ENCODE assay signal across 13 mouse cellular contexts in genomic region chr7:132900826-132901531, GRCm38 (mm10). TPM values are rescaled to one million over a fixed set of nuclear protein-coding genes. Genes with fewer than 3 reads are reported as not detected.
DNase-seq lines count a peak whose midpoint lies in the region; ATAC-seq and TF ChIP-seq lines count a peak whose summit lies in the region.
"Had no signal": no experiment of that assay in that cellular context is flagged by ENCODE, and none has a peak within 500 bp of the region (broad histone marks: within the 10 kb centered on the region; RNA-seq: fewer than 3 reads in every experiment).

No protein-coding gene starts in this region.

- no peaks in the 10 kb centered on the region for H3K27me3 ChIP-seq in MEL (ENCODE audit: control insufficient read depth in 1 of 2, insufficient read depth in 2 of 2, low read length in 2 of 2)
- no peaks in the 10 kb centered on the region for H3K27me3 ChIP-seq in intestine, embryonic 16.5 days (replicated peaks; ENCODE audit: control insufficient read depth, insufficient read depth, low read length)
- H3K27me3 ChIP-seq: hindbrain, embryonic 12.5 days; kidney, embryonic 15.5 days had no signal

- no peak for TF ChIP-seq EP300 in MEL (IDR thresholded peaks at IDR 0.05; ENCODE audit: low read depth in 1 of 2, low read length in 2 of 2)

- intact Hi-C loops in left cerebral cortex, postnatal 14 days (cut with DNase I): no loop called here
- intact Hi-C loops in gastrocnemius, adult 2 months (cut with DNase I): no loop called here

- 0 out of 2 replicates have a peak, but pooled peaks have one; percentile 52 for ATAC-seq in intestine, embryonic 16.5 days

- H3K4me1 ChIP-seq in MEL (ENCODE audit: control insufficient read depth in 1 of 2, insufficient read depth in 2 of 2, low read length in 2 of 2): peaks cover 0 to 7% of the 10 kb centered on the region in 2 experiments; a peak in 3 of 4 replicates
- peaks cover 5% of the 10 kb centered on the region; the same call in 1 of the 2 replicates for H3K4me1 ChIP-seq in intestine, embryonic 16.5 days (ENCODE audit: control insufficient read depth, insufficient read depth, low read length)
- H3K4me1 ChIP-seq: hindbrain, embryonic 12.5 days; kidney, embryonic 15.5 days had no signal

- H3K9ac ChIP-seq in MEL (ENCODE audit: control insufficient read depth, low read depth, low read length, poor library complexity, severe bottlenecking): no peak overlapping the region
- H3K9ac ChIP-seq in intestine, embryonic 16.5 days (ENCODE audit: low read depth, low read length): no peak overlapping the region
- H3K9ac ChIP-seq: hindbrain, embryonic 12.5 days; kidney, embryonic 15.5 days had no signal

- no peak for TF ChIP-seq POLR2A in MEL (IDR thresholded peaks at IDR 0.05; ENCODE audit: control insufficient read depth in 1 of 2, insufficient read depth in 1 of 2, low read depth in 1 of 2, low read length in 2 of 2, poor library complexity in 1 of 2)

- 56% methylated on average over 2 of the region's 2 CpGs for WGBS in intestine, embryonic 16.5 days

- no peak for TF ChIP-seq CTCF in MEL (IDR thresholded peaks at IDR 0.05 in 2 of 3, conservative IDR thresholded peaks at IDR 0.05 in 1 of 3; ENCODE audit: control insufficient read depth in 1 of 3, insufficient read depth in 1 of 3, low read depth in 2 of 3, low read length in 3 of 3, poor library complexity in 1 of 3, severe bottlenecking in 1 of 3)
- no peak for TF ChIP-seq CTCF in gastrocnemius, adult 2 months (IDR thresholded peaks at IDR 0.05)

- no peaks in the 10 kb centered on the region for H3K9me3 ChIP-seq in MEL (replicated peaks; ENCODE audit: insufficient read depth, low read length)
- H3K9me3 ChIP-seq in intestine, embryonic 16.5 days (ENCODE audit: control insufficient read depth, low read length): no peaks in the 10 kb centered on the region
- H3K9me3 ChIP-seq: hindbrain, embryonic 12.5 days; kidney, embryonic 15.5 days had no signal

- no peaks in the 10 kb centered on the region; a peak in 1 of 4 replicates for H3K36me3 ChIP-seq in MEL (ENCODE audit: control insufficient read depth in 1 of 2, insufficient read depth in 2 of 2, low read length in 2 of 2)
- H3K36me3 ChIP-seq in intestine, embryonic 16.5 days (ENCODE audit: control insufficient read depth, insufficient read depth, low read length): no peaks in the 10 kb centered on the region
- H3K36me3 ChIP-seq: hindbrain, embryonic 12.5 days; kidney, embryonic 15.5 days had no signal

- TF ChIP-seq RAD21 in MEL (IDR thresholded peaks at IDR 0.05; ENCODE audit: low read depth, low read length): no peak

- H3K79me2 ChIP-seq in MEL (ENCODE audit: control insufficient read depth, insufficient read depth, low read length, poor library complexity): no peaks in the 10 kb centered on the region

- H3K4me2 ChIP-seq in intestine, embryonic 16.5 days (ENCODE audit: low read depth, low read length): no peak overlapping the region
- H3K4me2 ChIP-seq: hindbrain, embryonic 12.5 days; kidney, embryonic 15.5 days had no signal

- peak; percentile 37 for DNase-seq in adrenal gland, adult 8-10 months
- DNase-seq in adrenal gland, postnatal 25 days: no peak
- peak; percentile 38 for DNase-seq in MEL (ENCODE audit: low read depth, low spot score)
- DNase-seq in heart, adult 9 months (ENCODE audit: low spot score in 2 of 2): peak; percentile 18 to 33
- no peak for DNase-seq in left cerebral cortex, postnatal 14 days (ENCODE audit: low spot score in 2 of 2)
- no peak for DNase-seq in gastrocnemius, adult 2 months
- no peak for DNase-seq in right cerebral cortex, postnatal 14 days
- DNase-seq: layer of hippocampus, postnatal 36 days; spleen, adult 18-20 months; thymus, postnatal 14 days had no signal

- H3K27ac ChIP-seq in MEL (ENCODE audit: control insufficient read depth, low read depth, low read length): no peak overlapping the region
- H3K27ac ChIP-seq in intestine, embryonic 16.5 days (ENCODE audit: low read length): no peak overlapping the region
- no peak overlapping the region for H3K27ac ChIP-seq in gastrocnemius, adult 2 months
- H3K27ac ChIP-seq: hindbrain, embryonic 12.5 days; kidney, embryonic 15.5 days had no signal

- no peak overlapping the region for H3K4me3 ChIP-seq in MEL (ENCODE audit: control insufficient read depth in 1 of 2, insufficient read depth in 1 of 2, low read depth in 2 of 2, low read length in 2 of 2)
- H3K4me3 ChIP-seq in intestine, embryonic 16.5 days (ENCODE audit: low read length): no peak overlapping the region
- no peak overlapping the region for H3K4me3 ChIP-seq in gastrocnemius, adult 2 months
- H3K4me3 ChIP-seq: hindbrain, embryonic 12.5 days; kidney, embryonic 15.5 days had no signal

TF ChIP-seq in MEL, 35 proteins besides CTCF, POLR2A, EP300 and RAD21:
- no peak for TF ChIP-seq POLR2AphosphoS2 (IDR thresholded peaks at IDR 0.05; ENCODE audit: low read length)
- no peak for TF ChIP-seq GATA1 (IDR thresholded peaks at IDR 0.05; ENCODE audit: low read depth, low read length)
- no peak for TF ChIP-seq MAX (IDR thresholded peaks at IDR 0.05; ENCODE audit: low read length)
- TF ChIP-seq CHD2 (IDR thresholded peaks at IDR 0.05; ENCODE audit: low read length): no peak
- TF ChIP-seq CHD1 (IDR thresholded peaks at IDR 0.05; ENCODE audit: low read depth, low read length): no peak
- no peak for TF ChIP-seq MXI1 (IDR thresholded peaks at IDR 0.05; ENCODE audit: low read depth, low read length)
- no peak for TF ChIP-seq TAL1 (IDR thresholded peaks at IDR 0.05; ENCODE audit: low read length)
- no peak for TF ChIP-seq TCF12 (IDR thresholded peaks at IDR 0.05; ENCODE audit: low read depth, low read length)
- no peak for TF ChIP-seq NRF1 (IDR thresholded peaks at IDR 0.05; ENCODE audit: insufficient read depth, low read depth, low read length, poor library complexity, severe bottlenecking)
- TF ChIP-seq KAT2A (conservative IDR thresholded peaks at IDR 0.05; ENCODE audit: low read depth, low read length): no peak
- no peak for TF ChIP-seq E2F4 (IDR thresholded peaks at IDR 0.05; ENCODE audit: borderline replicate concordance, low read depth, low read length)
- no peak for TF ChIP-seq ZKSCAN1 (IDR thresholded peaks at IDR 0.05; ENCODE audit: low read depth, low read length)
- no peak for TF ChIP-seq TBP (IDR thresholded peaks at IDR 0.05; ENCODE audit: low read depth, low read length)
- no peak for TF ChIP-seq USF1 (IDR thresholded peaks at IDR 0.05; ENCODE audit: low read depth, low read length)
- no peak for TF ChIP-seq SIN3A (IDR thresholded peaks at IDR 0.05; ENCODE audit: low read length)

RNA-seq across cellular contexts. Expression of gene Zranb1, which starts 30.0 kb away (rescaled TPM):
- total RNA-seq in adrenal gland, adult 8-10 months (2022): 10 to 100 TPM; 33.4 to 37.8 (median 36.2) TPM
- 33.3 and 38.6 TPM in 2 replicates for total RNA-seq in adrenal gland, postnatal 25 days (2021)
- 18.0 and 18.5 TPM in 2 replicates for total RNA-seq in MEL (2012; rRNA removed)
- 10 to 100 TPM in 1 of 2 experiments, not detected in 1; 17.4 TPM for polyA plus RNA-seq in MEL (2012; ENCODE audit: insufficient read depth in 1 of 2, insufficient read length in 2 of 2, low read depth in 1 of 2, low replicate concordance in 2 of 2, missing spikeins in 1 of 2)
- polyA plus RNA-seq in intestine, embryonic 16.5 days (2015; fragmentation: Nextera tagmentation; extraction: Ambion mirVana): 5.7 and 6.3 TPM in 2 replicates
- total RNA-seq in left cerebral cortex, postnatal 14 days (2021): 10 to 100 TPM; 34.7 to 34.9 TPM
- total RNA-seq in gastrocnemius, adult 2 months (2021): 10 to 100 TPM; 47.0 to 54.5 TPM

RNA-seq across cellular contexts. Expression of gene Abraxas2, which starts 42.0 kb away (rescaled TPM):
- 10 to 100 TPM; 30.5 to 39.6 (median 34.8) TPM for total RNA-seq in adrenal gland, adult 8-10 months (2022)
- 35.4 and 39.5 TPM in 2 replicates for total RNA-seq in adrenal gland, postnatal 25 days (2021)
- total RNA-seq in MEL (2012; rRNA removed): 26.5 and 30.1 TPM in 2 replicates
- 10 to 100 TPM in 1 of 2 experiments, not detected in 1; 31.1 TPM for polyA plus RNA-seq in MEL (2012; ENCODE audit: insufficient read depth in 1 of 2, insufficient read length in 2 of 2, low read depth in 1 of 2, low replicate concordance in 2 of 2, missing spikeins in 1 of 2)
- 31.7 and 32.4 TPM in 2 replicates for polyA plus RNA-seq in intestine, embryonic 16.5 days (2015; fragmentation: Nextera tagmentation; extraction: Ambion mirVana)
- total RNA-seq in left cerebral cortex, postnatal 14 days (2021): 10 to 100 TPM; 24.9 to 28.2 TPM
- total RNA-seq in gastrocnemius, adult 2 months (2021): 10 to 100 TPM; 24.0 to 24.1 TPM

RNA-seq across cellular contexts. Expression of gene Eef1akmt2, which starts 48.5 kb away (rescaled TPM):
- 10 to 100 TPM; 25.1 to 38.6 (median 32.1) TPM for total RNA-seq in adrenal gland, adult 8-10 months (2022)
- total RNA-seq in adrenal gland, postnatal 25 days (2021): 30.5 and 36.6 TPM in 2 replicates
- total RNA-seq in MEL (2012; rRNA removed): 24.3 and 26.9 TPM in 2 replicates
- 100 to 1,000 TPM in 1 of 2 experiments, 10 to 100 TPM in 1; 27.0 to 330 TPM for polyA plus RNA-seq in MEL (2012; ENCODE audit: insufficient read depth in 1 of 2, insufficient read length in 2 of 2, low read depth in 1 of 2, low replicate concordance in 2 of 2, missing spikeins in 1 of 2)
- polyA plus RNA-seq in intestine, embryonic 16.5 days (2015; fragmentation: Nextera tagmentation; extraction: Ambion mirVana): 47.6 and 52.1 TPM in 2 replicates
- 10 to 100 TPM; 29.3 to 31.2 TPM for total RNA-seq in left cerebral cortex, postnatal 14 days (2021)
- 1 to 10 TPM; 5.9 to 6.2 TPM for total RNA-seq in gastrocnemius, adult 2 months (2021)

Comparison
In these comparisons a context has a peak if more than half of its experiments do, and no peak if none do; other contexts are left out.
1. DNase-seq: peak in adrenal gland, adult 8-10 months (single experiment), MEL (single experiment) and heart, adult 9 months (2 of 2); none in adrenal gland, postnatal 25 days (single experiment), left cerebral cortex, postnatal 14 days (0 of 2), gastrocnemius, adult 2 months (single experiment) and right cerebral cortex, postnatal 14 days (single experiment).